Mouse (Mus musculus): ENCODE measurements around the gene Dtl.

GRCm38 (mm10) chr1:191579524-191579923 lies 4.2 kb upstream of the Dtl start:
- TF ChIP-seq EP300 (IDR thresholded peaks at IDR 0.05; ENCODE audit: low read depth), result no peak
- no peak for TF ChIP-seq CTCF (IDR thresholded peaks at IDR 0.05; ENCODE audit: low read depth)

Data from liver, postnatal 0 days (tissue).